Mouse (Mus musculus): ENCODE measurements at regions not wholly inside any gene's neighbourhood (a gene's known extent, or its start where the extent isn't known, plus 50 kb on each side); places are given as distances from the start of the nearest gene placed in this dataset.

GRCm38 (mm10) chr7:115411456-115411855, 627.1 kb downstream of the Sox6 start:
- TF ChIP-seq POLR2A (IDR thresholded peaks at IDR 0.05; ENCODE audit: borderline replicate concordance, insufficient read depth, low read length) (no peak), CTCF (IDR thresholded peaks at IDR 0.05; ENCODE audit: borderline replicate concordance, insufficient read depth, low read depth, low read length) (no peak)

Measured in cerebellum, adult 2 months (tissue).